Mouse (Mus musculus) heart, embryonic 11.5 days (tissue): ENCODE results near the gene B3galnt2. TPM values are rescaled to one million over a fixed set of nuclear protein-coding genes. Genes with fewer than 3 reads are reported as not detected.
"Not testable (repeated sequence)": the region's sequence is repeated elsewhere in the genome, so short reads cannot be mapped to it uniquely, and the experiment has no call there.

Experiments used
- ATAC-seq: fragments of 200-750 bp; cut with Nextera tagmentation; replicated peaks from 2 replicates; pipeline ENCODE4 v1.8.0; 2017; ENCODE audit warnings: moderate library complexity; ENCODE audit not compliant: insufficient number of reproducible peaks, low FRiP score, low TSS enrichment
- H3K27ac ChIP-seq: fragments of 300-500 bp; sonication (generic); 2 replicates; pipeline ENCODE4 v1.5.1; 2014; ENCODE audit warnings: mild to moderate bottlenecking, low read depth, low read length
- H3K27me3 ChIP-seq: fragments of 300-500 bp; sonication (generic); 2 replicates; pipeline ENCODE4 v1.6.1; 2014; ENCODE audit warnings: mild to moderate bottlenecking, low read length, mixed read lengths; ENCODE audit not compliant: control insufficient read depth, insufficient read depth
- H3K36me3 ChIP-seq: fragments of 300-500 bp; sonication (generic); 2 replicates; pipeline ENCODE4 v1.6.1; 2014; ENCODE audit warnings: mild to moderate bottlenecking, low read length, moderate library complexity, mixed read lengths; ENCODE audit not compliant: control insufficient read depth, insufficient read depth
- H3K4me1 ChIP-seq: fragments of 300-500 bp; sonication (generic); 2 replicates; pipeline ENCODE4 v1.6.1; 2014; ENCODE audit warnings: low read length; ENCODE audit not compliant: control insufficient read depth, insufficient read depth
- H3K4me2 ChIP-seq: fragments of 300-500 bp; sonication (generic); 2 replicates; pipeline ENCODE4 v1.6.1; 2014; ENCODE audit warnings: mild to moderate bottlenecking, moderate library complexity
- H3K4me3 ChIP-seq: fragments of 300-500 bp; sonication (generic); 2 replicates; pipeline ENCODE4 v1.5.1; 2014; ENCODE audit warnings: low read depth, low read length
- H3K9ac ChIP-seq: fragments of 300-500 bp; sonication (generic); 2 replicates; pipeline ENCODE4 v1.6.1; 2014; ENCODE audit warnings: mild to moderate bottlenecking, low read depth, low read length, moderate library complexity
- H3K9me3 ChIP-seq: fragments of 300-500 bp; sonication (generic); replicated peaks from 2 replicates; pipeline ENCODE4 v1.6.1; 2016; ENCODE audit warnings: low read length; ENCODE audit not compliant: control insufficient read depth
- WGBS: fragments of 180-500 bp; shearing (Covaris S2); extraction: QIAGEN DNeasy Blood & Tissue Kit; methylation state at CpG from one replicate; pipeline ENCODE4 v1.1.7; 2014; ENCODE audit not compliant: insufficient replicate concordance; 5-methylcytosine and 5-hydroxymethylcytosine counted together
- polyA plus RNA-seq: library from polyadenylated mRNA; unstranded; fragments of >200 nt; fragmentation: Nextera tagmentation; extraction: Ambion mirVana; gene quantifications from 2 replicates; pipeline ENCODE4 v1.2.1, GENCODE M21; 2014

Gene B3galnt2
- polyA plus RNA-seq, 1 experiment from 2014 or later: 23.5 TPM

DNA sequence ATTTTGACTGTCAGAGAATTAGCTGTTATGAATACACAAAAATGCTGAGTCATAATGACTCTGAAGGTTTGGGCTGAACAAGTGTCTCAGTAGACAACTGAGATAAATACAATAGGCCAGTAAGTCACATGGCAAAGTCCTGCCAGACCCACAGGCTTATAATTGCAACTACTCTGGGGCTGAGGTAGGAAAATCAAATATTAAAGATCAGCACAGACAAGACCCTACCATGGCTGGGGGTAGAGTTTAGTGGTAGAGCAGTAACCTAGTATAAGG is 79.7 kb downstream of the B3galnt2 start:
- Histone ChIP-seq H3K27me3 (no peaks in the 10 kb centered on the region), H3K4me2 (no peak overlapping the region), H3K9ac (no peak overlapping the region), H3K9me3 (no peaks in the 10 kb centered on the region), H3K4me1 (peaks cover 6% of the 10 kb centered on the region; the same call in 1 of the 2 replicates), H3K4me3 (no peak overlapping the region), H3K27ac (peak overlapping the region; percentile 64; the same call in 1 of the 2 replicates), H3K36me3 (no peaks in the 10 kb centered on the region)
- peak; percentile 77; the same call in 1 of the 2 replicates for ATAC-seq

DNA sequence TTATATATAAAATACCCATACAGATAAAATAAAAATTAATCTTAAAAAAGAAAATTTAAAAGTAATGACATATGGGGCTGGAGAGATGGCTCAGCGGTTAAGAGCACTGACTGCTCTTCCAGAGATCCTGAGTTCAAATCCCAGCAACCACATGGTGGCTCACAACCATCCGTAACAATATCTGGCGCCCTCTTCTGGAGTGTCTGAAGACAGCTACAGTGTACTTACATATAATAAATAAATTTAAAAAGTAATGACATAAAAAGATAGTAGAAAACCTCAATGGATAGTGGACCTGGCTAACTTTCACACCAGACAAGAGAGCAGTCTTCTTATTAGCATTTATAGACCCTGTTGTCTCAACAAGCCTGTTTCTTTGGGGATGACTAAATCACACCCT is 81.1 kb downstream of the B3galnt2 start:
- WGBS: 76% methylated on average over 3 of the region's 3 CpGs

DNA sequence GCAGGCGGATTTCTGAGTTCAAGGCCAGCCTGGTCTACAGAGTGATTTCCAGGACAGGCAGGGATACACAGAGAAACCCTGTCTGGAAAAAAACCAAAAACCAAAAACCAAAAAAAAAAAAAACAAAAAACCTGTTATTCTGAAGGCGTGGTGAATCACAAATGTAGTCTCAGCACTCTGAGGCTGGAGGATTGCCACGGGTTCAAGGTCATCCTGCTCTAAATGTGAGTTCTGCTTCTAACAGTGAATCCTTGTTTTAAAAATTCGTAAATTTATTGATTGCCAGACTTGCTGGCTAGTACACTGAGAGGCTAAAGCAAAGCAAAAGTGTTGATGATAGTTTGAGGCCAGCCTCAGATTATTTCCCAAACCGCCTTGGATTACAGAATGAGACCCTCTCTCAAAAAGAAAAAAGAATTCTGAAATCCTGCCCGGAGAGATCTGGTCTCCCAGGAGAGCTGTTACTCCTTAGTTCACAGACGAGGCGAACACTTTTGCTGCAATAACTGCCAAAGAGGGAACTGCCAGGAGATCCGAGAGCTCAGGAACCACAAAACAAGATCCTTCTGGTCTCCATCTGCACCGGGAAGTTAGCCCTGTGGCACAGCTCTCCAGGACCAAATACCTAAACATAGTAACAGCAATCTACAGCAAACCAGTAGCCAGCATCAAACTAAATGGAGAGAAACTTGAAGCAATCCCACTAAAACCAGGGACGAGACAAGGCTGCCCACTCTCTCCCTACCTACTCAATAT is 81.8 kb downstream of the B3galnt2 start:
- no peak for ATAC-seq

More for the DNA sequence above, 81.1 kb downstream of the B3galnt2 start:
- H3K27ac ChIP-seq, H3K4me2 ChIP-seq, H3K9ac ChIP-seq, ATAC-seq, H3K36me3 ChIP-seq, H3K27me3 ChIP-seq, H3K4me3 ChIP-seq, H3K4me1 ChIP-seq, H3K9me3 ChIP-seq: not testable (repeated sequence)

GRCm38 (mm10) chr13:14038911-14039291 is 84.6 kb downstream of the B3galnt2 start:
- Histone ChIP-seq H3K4me2 (peak overlapping the region; percentile 92), H3K4me3 (peak overlapping the region; percentile 76), H3K9me3 (no peaks in the 10 kb centered on the region), H3K27me3 (no peaks in the 10 kb centered on the region), H3K9ac (peak overlapping the region; percentile 95), H3K36me3 (no peaks in the 10 kb centered on the region; the same call in 1 of the 2 replicates), H3K27ac (peak overlapping the region; percentile 97), H3K4me1 (peaks cover 6% of the 10 kb centered on the region; the same call in 1 of the 2 replicates)
- peak; percentile 15; the same call in 1 of the 2 replicates for ATAC-seq
- 4% methylated on average over 8 of the region's 8 CpGs for WGBS

More for the DNA sequence above, 81.8 kb downstream of the B3galnt2 start:
- no peak overlapping the region for H3K27ac ChIP-seq
- H3K36me3 ChIP-seq: no peaks in the 10 kb centered on the region
- H3K9me3 ChIP-seq: no peaks in the 10 kb centered on the region
- H3K4me3 ChIP-seq: no peak overlapping the region
- H3K4me2 ChIP-seq: no peak overlapping the region
- no peak overlapping the region for H3K9ac ChIP-seq
- WGBS: 92% methylated on average over 11 of the region's 11 CpGs
- peaks cover 6% of the 10 kb centered on the region; the same call in 1 of the 2 replicates for H3K4me1 ChIP-seq
- no peaks in the 10 kb centered on the region for H3K27me3 ChIP-seq

DNA sequence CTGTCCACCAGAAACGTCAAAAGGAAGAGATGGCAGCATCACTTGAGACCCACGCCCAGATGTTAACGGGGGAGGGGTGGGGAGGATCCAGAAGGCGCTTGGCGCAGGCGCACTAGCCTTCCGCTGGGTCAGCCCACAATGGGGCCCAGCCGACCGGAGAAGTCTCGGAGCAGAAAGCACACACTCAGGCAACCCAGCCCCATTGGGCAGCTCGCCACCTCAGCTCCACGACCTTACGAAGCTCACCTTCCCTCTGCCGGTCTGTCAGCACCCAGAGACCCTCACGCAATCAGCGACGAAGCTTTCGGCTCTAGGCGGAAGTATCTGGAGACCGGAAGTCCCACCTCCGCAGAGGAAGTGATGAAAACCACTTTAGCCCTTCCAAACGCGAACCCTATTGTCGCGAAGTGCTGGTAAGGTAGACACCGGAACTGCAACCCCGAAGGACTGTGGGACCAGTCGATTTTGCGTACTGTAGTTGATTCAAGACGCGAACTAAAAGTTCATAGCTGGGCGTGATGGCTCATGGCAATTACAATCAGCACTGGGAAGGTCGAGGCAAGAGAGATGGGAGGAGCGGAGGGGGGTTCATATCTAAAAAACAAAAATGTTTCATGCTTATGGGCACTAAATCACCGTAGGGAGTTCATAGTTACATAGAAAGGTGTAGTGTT is 85.2 kb downstream of the B3galnt2 start, which contains the start of gene Tbce:
Tbce (minus strand) TSS at position 347 of the 674 bp plus-strand sequence.
- Histone ChIP-seq H3K36me3 (no peaks in the 10 kb centered on the region; the same call in 1 of the 2 replicates), H3K27me3 (no peaks in the 10 kb centered on the region), H3K4me2 (peak within 1 kb of the TSS; percentile 92), H3K9me3 (no peaks in the 10 kb centered on the region), H3K4me3 (peak within 1 kb of the TSS; percentile 76), H3K4me1 (peaks cover 6% of the 10 kb centered on the region; the same call in 1 of the 2 replicates), H3K9ac (peak within 1 kb of the TSS; percentile 95), H3K27ac (peak within 1 kb of the TSS; percentile 97)
- WGBS: under 1% methylated on average over 35 of the region's 35 CpGs
- peak; percentile 95 for ATAC-seq

DNA sequence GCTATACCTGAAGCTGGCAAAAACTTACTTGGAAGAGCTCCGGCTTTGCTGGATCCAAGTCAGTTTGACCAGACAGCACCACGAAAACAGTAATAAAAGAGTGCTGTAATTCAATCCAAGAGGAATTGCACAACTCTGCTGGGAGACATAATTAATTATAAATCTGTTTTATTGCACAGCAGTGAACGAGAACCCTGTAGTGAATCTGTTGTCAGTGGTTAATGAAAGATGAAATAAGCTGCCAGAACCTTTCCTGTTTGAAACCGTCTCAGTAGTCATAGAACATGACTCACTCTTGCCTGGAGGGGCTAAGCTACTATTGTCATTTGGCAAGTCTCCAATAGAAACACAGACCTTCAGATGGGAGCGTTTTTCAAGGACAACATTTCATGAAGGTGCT is 85.9 kb downstream of the B3galnt2 start:
- H3K4me2 ChIP-seq: peak overlapping the region; percentile 92
- ATAC-seq: no peak
- H3K9ac ChIP-seq: peak overlapping the region; percentile 95
- WGBS: 50% methylated on average over 5 of the region's 5 CpGs
- no peaks in the 10 kb centered on the region; the same call in 1 of the 2 replicates for H3K36me3 ChIP-seq
- peak overlapping the region; percentile 76 for H3K4me3 ChIP-seq
- peak overlapping the region; percentile 97 for H3K27ac ChIP-seq
- peaks cover 6% of the 10 kb centered on the region; the same call in 1 of the 2 replicates for H3K4me1 ChIP-seq
- no peaks in the 10 kb centered on the region for H3K9me3 ChIP-seq
- H3K27me3 ChIP-seq: no peaks in the 10 kb centered on the region

DNA sequence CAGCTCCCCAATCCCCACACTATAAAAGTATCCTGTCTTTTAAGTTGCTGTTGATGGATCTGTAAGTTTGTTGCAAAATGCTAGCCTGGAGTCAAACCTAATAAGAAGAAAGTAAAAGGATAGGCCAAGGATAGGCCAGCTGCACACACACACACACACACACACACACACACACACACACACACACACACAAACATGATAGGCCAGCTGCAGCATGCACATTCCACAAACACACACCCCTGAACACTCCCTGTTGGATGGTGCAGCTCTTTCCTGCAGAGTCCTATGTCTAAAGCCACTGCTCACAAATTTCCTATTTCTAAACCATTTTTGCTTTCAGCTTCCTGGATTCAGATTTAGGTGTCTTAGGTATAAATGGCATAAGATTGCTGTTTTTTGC is 89.6 kb downstream of the B3galnt2 start:
- Histone ChIP-seq H3K9ac (no peak overlapping the region), H3K27ac (no peak overlapping the region), H3K27me3 (no peaks in the 10 kb centered on the region), H3K4me2 (no peak overlapping the region), H3K9me3 (no peaks in the 10 kb centered on the region), H3K36me3 (peaks cover 7% of the 10 kb centered on the region), H3K4me1 (no peaks in the 10 kb centered on the region; the same call in 1 of the 2 replicates), H3K4me3 (no peak overlapping the region)
- no peak for ATAC-seq

DNA sequence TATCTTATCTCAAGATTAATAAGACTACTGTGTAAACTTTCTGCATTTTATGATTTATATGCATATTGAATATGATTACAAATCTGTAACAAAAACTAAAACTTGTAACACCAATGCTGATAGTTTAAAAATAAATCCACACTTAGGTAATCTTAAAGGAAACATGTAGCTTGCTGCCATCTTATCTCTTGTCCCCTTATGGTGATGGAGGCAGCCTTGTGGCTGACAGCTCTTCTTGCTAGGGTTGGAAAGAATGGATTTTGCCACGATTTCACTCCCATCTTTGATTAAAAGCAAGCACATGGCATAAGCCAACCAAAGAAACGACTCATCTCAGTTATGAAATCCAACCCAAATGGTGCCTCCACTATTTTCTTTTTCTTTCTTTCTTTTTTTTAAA is 90.3 kb downstream of the B3galnt2 start:
- no peak overlapping the region for H3K9ac ChIP-seq
- H3K4me2 ChIP-seq: no peak overlapping the region
- no peaks in the 10 kb centered on the region for H3K27me3 ChIP-seq
- H3K27ac ChIP-seq: no peak overlapping the region
- no peak overlapping the region for H3K4me3 ChIP-seq
- ATAC-seq: no peak
- peaks cover 14% of the 10 kb centered on the region for H3K36me3 ChIP-seq
- no peaks in the 10 kb centered on the region; the same call in 1 of the 2 replicates for H3K4me1 ChIP-seq
- 52% methylated on average over 2 of the region's 2 CpGs for WGBS
- no peaks in the 10 kb centered on the region for H3K9me3 ChIP-seq
